Mouse (Mus musculus): ENCODE data around the gene Tlr2. TPM values are rescaled to one million over a fixed set of nuclear protein-coding genes. Genes with fewer than 3 reads are reported as not detected.

The Tlr2 gene
- polyA plus RNA-seq, 1 experiment from 2014 or later = 1.6 TPM

- WGBS = 42% methylated on average over 1 of the region's 1 CpGs
- DNase-seq (ENCODE audit: low spot score) = no peak
Observed at GRCm38 (mm10) chr3:83862956-83863355, 21.4 kb upstream of the Tlr2 start.

DNA sequence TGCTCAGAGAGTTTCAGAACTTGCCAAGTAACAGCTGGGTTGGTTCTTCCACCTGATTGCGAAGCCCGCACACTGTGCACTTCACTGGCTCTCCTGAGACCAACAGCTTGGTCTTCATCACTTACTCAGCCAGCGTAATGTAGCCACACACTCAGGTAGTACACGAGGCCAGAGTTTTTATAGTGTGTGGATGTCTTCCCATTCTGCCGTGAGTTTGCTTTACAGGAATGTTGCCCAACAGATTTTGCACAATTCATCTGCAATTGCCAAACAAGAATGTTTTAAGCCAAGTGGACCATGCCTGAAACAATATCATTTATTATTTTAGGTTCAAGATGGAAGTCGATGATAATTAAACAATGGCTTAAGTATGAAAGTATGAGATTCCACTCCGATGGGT is 18.0 kb upstream of the Tlr2 start:
- Histone ChIP-seq H3K36me3 (no peaks in the 10 kb centered on the region), H3K4me1 (no peaks in the 10 kb centered on the region), H3K27ac (replicated peaks) (no peak overlapping the region), H3K9me3 (replicated peaks) (no peaks in the 10 kb centered on the region), H3K27me3 (ENCODE audit: low read depth, poor library complexity, severe bottlenecking) (no peaks in the 10 kb centered on the region), H3K4me3 (no peak overlapping the region)
- 93% methylated on average over 7 of the region's 7 CpGs for WGBS
- no peak for DNase-seq (ENCODE audit: low spot score)

More at GRCm38 (mm10) chr3:83862956-83863355, 21.4 kb upstream of the Tlr2 start:
- no peak overlapping the region for H3K4me3 ChIP-seq
- H3K9me3 ChIP-seq (replicated peaks) = no peaks in the 10 kb centered on the region
- no peaks in the 10 kb centered on the region for H3K36me3 ChIP-seq
- H3K27ac ChIP-seq (replicated peaks) = no peak overlapping the region
- H3K27me3 ChIP-seq (ENCODE audit: low read depth, poor library complexity, severe bottlenecking) = no peaks in the 10 kb centered on the region
- H3K4me1 ChIP-seq = no peaks in the 10 kb centered on the region

DNA sequence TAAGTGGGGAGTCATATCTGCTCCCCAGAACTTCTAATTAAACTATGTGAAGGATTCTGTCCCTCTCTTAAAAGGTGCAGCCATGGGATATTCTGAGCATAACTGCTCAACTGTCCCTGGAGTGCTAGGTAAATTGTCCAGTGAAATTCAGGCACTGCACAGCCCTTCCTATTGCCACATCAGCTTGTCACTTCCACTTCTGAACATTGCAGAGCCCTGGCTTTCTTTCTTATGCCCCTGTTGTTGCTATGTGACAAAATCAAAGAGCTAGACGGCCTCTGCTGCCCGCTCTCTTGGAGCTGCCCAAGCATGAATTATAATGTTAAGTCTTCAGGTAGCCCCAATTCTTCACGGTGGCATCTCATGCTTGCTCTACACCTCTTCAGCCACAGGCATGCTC is 17.5 kb upstream of the Tlr2 start:
- H3K27ac ChIP-seq (replicated peaks) = no peak overlapping the region
- no peak overlapping the region for H3K4me3 ChIP-seq
- no peak for DNase-seq (ENCODE audit: low spot score)
- no peaks in the 10 kb centered on the region for H3K36me3 ChIP-seq
- H3K27me3 ChIP-seq (ENCODE audit: low read depth, poor library complexity, severe bottlenecking) = no peaks in the 10 kb centered on the region
- H3K4me1 ChIP-seq = peaks cover 1% of the 10 kb centered on the region; the same call in 1 of the 2 replicates
- 80% methylated on average over 3 of the region's 3 CpGs for WGBS
- H3K9me3 ChIP-seq (replicated peaks) = no peaks in the 10 kb centered on the region

DNA sequence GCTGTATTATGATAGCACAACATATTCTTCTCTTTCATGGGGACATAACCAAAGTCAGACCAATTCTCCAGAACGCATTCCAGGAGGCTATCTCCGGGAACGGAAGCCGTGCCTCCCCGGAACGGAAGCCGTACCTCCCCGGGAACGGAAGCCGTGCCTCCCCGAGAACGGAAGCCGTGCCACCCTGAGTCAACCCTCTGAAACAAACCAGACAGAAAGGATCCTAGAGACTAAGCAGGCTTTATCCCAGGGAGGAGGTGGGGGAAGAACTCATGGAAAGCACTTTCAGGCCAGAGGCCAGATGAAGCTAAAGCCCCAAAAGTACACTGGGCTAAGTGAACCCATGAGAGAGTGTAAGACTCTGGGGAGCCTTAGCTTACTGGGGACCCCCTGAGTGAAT is 16.1 kb upstream of the Tlr2 start:
- Histone ChIP-seq H3K9me3 (replicated peaks) (no peaks in the 10 kb centered on the region), H3K27me3 (ENCODE audit: low read depth, poor library complexity, severe bottlenecking) (no peaks in the 10 kb centered on the region), H3K27ac (replicated peaks) (no peak overlapping the region), H3K36me3 (no peaks in the 10 kb centered on the region), H3K4me1 (peaks cover 8% of the 10 kb centered on the region), H3K4me3 (no peak overlapping the region)
- 95% methylated on average over 13 of the region's 13 CpGs for WGBS
- DNase-seq (ENCODE audit: low spot score) = no peak

GRCm38 (mm10) chr3:83855643-83856042 is 14.1 kb upstream of the Tlr2 start:
- H3K27ac ChIP-seq (replicated peaks) = no peak overlapping the region
- no peak overlapping the region for H3K4me3 ChIP-seq
- WGBS = 93% methylated on average over 5 of the region's 5 CpGs
- H3K9me3 ChIP-seq (replicated peaks) = no peaks in the 10 kb centered on the region
- DNase-seq (ENCODE audit: low spot score) = no peak
- H3K4me1 ChIP-seq = peaks cover 8% of the 10 kb centered on the region
- no peaks in the 10 kb centered on the region for H3K36me3 ChIP-seq
- H3K27me3 ChIP-seq (ENCODE audit: low read depth, poor library complexity, severe bottlenecking) = no peaks in the 10 kb centered on the region

DNA sequence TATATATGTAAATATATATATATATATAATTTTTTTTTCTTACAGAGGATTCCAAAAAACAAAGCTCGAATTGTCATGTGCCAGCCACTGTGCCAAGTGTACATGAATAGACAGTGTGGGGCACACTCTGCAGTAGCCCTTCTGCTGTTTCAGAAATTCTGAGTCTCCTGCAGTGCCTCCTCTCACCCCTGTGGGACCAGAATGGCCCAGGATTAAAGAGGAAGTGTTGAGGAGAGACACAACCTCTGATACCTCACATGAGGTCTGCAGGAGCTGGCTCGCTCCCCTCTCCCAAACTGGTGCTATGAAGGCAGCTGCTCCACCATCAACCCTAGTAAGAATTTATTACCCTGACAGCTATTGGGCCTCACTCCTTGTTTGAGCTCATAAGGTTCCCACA is 7.8 kb upstream of the Tlr2 start:
- no peak overlapping the region for H3K27ac ChIP-seq (replicated peaks)
- no peaks in the 10 kb centered on the region for H3K27me3 ChIP-seq (ENCODE audit: low read depth, poor library complexity, severe bottlenecking)
- DNase-seq (ENCODE audit: low spot score) = no peak
- H3K36me3 ChIP-seq = no peaks in the 10 kb centered on the region
- H3K4me1 ChIP-seq = peaks cover 8% of the 10 kb centered on the region
- 81% methylated on average over 2 of the region's 2 CpGs for WGBS
- H3K4me3 ChIP-seq = no peak overlapping the region
- no peaks in the 10 kb centered on the region for H3K9me3 ChIP-seq (replicated peaks)

DNA sequence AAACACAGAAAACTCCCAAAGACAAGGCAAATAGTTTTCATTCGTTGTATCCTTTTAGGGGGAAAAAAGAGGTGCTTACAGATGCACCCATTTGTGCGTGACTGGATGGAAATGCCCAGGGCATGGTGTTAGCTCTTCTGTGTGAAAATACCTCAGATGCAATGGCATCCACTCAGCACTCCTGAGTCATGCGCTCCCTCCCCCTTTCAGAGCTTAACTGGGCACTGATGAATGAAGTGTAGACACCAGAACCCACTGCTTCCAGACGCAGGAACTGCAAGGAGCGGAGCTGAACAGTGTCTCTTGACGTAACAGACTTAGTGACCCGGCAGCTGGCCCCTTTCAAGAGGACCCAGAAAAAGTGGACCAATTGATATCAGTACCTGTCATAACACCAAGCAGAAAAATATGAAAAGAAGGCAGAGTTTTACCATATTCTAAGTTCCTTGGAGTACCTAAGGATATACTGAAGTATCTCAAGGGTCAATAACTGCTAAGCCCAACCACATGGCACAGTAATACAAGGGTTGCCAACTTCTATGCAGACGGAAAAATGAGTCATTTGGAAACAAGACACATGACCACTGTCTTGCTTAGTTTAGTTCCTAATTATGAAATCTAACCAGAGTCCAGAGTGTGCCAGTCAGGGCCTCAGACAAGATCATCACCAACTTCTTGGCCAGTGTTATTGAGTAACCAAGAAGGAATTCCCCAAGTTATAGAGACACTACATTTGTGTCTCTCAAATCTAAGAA is 3.4 kb upstream of the Tlr2 start:
- no peak for DNase-seq (ENCODE audit: low spot score)
- H3K27me3 ChIP-seq (ENCODE audit: low read depth, poor library complexity, severe bottlenecking) = peaks cover 22% of the 10 kb centered on the region
- no peaks in the 10 kb centered on the region for H3K36me3 ChIP-seq
- no peak overlapping the region for H3K4me3 ChIP-seq
- 75% methylated on average over 8 of the region's 8 CpGs for WGBS
- no peak overlapping the region for H3K27ac ChIP-seq (replicated peaks)
- H3K9me3 ChIP-seq (replicated peaks) = no peaks in the 10 kb centered on the region
- peaks cover 10% of the 10 kb centered on the region for H3K4me1 ChIP-seq

DNA sequence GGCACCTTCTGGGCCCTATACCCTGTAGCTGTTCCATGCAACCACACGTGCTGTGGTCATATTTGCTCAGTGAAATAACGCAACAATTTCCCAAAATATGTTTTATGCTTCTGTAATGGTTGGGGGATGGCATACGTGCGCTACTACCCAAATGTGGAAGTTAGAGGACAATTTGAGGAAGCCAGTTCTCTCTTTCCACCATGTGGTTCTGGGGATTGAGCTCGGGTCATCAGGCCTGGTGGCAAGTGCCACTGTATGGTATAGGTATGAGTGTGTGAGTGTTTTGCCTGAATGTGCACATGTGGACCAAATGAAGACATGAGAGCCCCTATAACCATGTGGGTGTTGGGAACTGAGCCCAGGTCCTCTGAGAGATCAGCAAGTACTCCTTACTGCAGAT is 2.1 kb downstream of the Tlr2 start:
- Histone ChIP-seq H3K4me3 (no peak overlapping the region), H3K27ac (replicated peaks) (no peak overlapping the region), H3K36me3 (no peaks in the 10 kb centered on the region), H3K4me1 (peaks cover 10% of the 10 kb centered on the region), H3K27me3 (ENCODE audit: low read depth, poor library complexity, severe bottlenecking) (peaks cover 26% of the 10 kb centered on the region), H3K9me3 (replicated peaks) (no peaks in the 10 kb centered on the region)
- DNase-seq (ENCODE audit: low spot score) = no peak
- 94% methylated on average over 5 of the region's 5 CpGs for WGBS

- H3K27me3 ChIP-seq (ENCODE audit: low read depth, poor library complexity, severe bottlenecking) = peaks cover 14% of the 10 kb centered on the region
- WGBS = 86% methylated on average over 15 of the region's 15 CpGs
- DNase-seq (ENCODE audit: low spot score) = no peak
- peaks cover 9% of the 10 kb centered on the region for H3K4me1 ChIP-seq
- no peaks in the 10 kb centered on the region for H3K9me3 ChIP-seq (replicated peaks)
- H3K36me3 ChIP-seq = no peaks in the 10 kb centered on the region
- H3K4me3 ChIP-seq = no peak overlapping the region
- no peak overlapping the region for H3K27ac ChIP-seq (replicated peaks)
Observed at GRCm38 (mm10) chr3:83836685-83837084, 4.9 kb downstream of the Tlr2 start.

GRCm38 (mm10) chr3:83828145-83828611 is 13.4 kb downstream of the Tlr2 start:
- no peaks in the 10 kb centered on the region for H3K27me3 ChIP-seq (ENCODE audit: low read depth, poor library complexity, severe bottlenecking)
- no peak for DNase-seq (ENCODE audit: low spot score)
- no peaks in the 10 kb centered on the region for H3K4me1 ChIP-seq
- 86% methylated on average over 5 of the region's 5 CpGs for WGBS
- no peaks in the 10 kb centered on the region for H3K9me3 ChIP-seq (replicated peaks)
- no peaks in the 10 kb centered on the region for H3K36me3 ChIP-seq
- no peak overlapping the region for H3K4me3 ChIP-seq
- no peak overlapping the region for H3K27ac ChIP-seq (replicated peaks)

DNA sequence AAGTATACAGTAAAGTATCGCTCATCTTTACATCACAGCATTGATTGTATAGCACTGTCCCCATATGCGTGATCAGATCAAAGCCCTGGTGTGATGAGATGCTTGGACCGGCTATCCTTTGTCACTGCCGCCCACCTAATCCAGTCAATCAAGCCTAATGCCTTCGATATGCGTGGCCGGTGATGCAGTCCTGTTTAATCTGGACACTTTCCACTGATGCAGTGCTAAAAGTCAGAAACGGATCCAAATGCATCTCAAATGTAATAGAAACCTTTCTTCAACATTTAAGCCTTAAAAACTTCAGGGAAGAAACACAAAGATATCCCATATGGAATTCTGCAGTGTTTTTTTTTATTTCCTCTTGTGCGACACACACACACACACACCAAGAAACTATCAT is 13.9 kb downstream of the Tlr2 start:
- Histone ChIP-seq H3K4me3 (no peak overlapping the region), H3K27ac (replicated peaks) (no peak overlapping the region), H3K9me3 (replicated peaks) (no peaks in the 10 kb centered on the region), H3K27me3 (ENCODE audit: low read depth, poor library complexity, severe bottlenecking) (no peaks in the 10 kb centered on the region), H3K36me3 (no peaks in the 10 kb centered on the region), H3K4me1 (no peaks in the 10 kb centered on the region)
- 81% methylated on average over 9 of the region's 9 CpGs for WGBS
- no peak for DNase-seq (ENCODE audit: low spot score)

GRCm38 (mm10) chr3:83823774-83824173 is 17.8 kb downstream of the Tlr2 start:
- Histone ChIP-seq H3K4me1 (no peaks in the 10 kb centered on the region), H3K27me3 (ENCODE audit: low read depth, poor library complexity, severe bottlenecking) (no peaks in the 10 kb centered on the region), H3K4me3 (no peak overlapping the region), H3K27ac (replicated peaks) (no peak overlapping the region), H3K36me3 (no peaks in the 10 kb centered on the region), H3K9me3 (replicated peaks) (no peaks in the 10 kb centered on the region)
- no peak for DNase-seq (ENCODE audit: low spot score)
- WGBS = 92% methylated on average over 4 of the region's 4 CpGs

GRCm38 (mm10) chr3:83816372-83816925 is 25.1 kb downstream of the Tlr2 start:
- Histone ChIP-seq H3K4me3 (no peak overlapping the region), H3K36me3 (no peaks in the 10 kb centered on the region), H3K9me3 (replicated peaks) (no peaks in the 10 kb centered on the region), H3K27me3 (ENCODE audit: low read depth, poor library complexity, severe bottlenecking) (no peaks in the 10 kb centered on the region), H3K27ac (replicated peaks) (no peak overlapping the region), H3K4me1 (no peaks in the 10 kb centered on the region)
- 94% methylated on average over 4 of the region's 4 CpGs for WGBS
- DNase-seq (ENCODE audit: low spot score) = no peak

Data from midbrain, embryonic 10.5 days (tissue).